Mouse (Mus musculus): ENCODE measurements around the gene Casq1. TPM values are rescaled to one million over a fixed set of nuclear protein-coding genes. Genes with fewer than 3 reads are reported as not detected.

The Casq1 gene
- polyA plus RNA-seq, 1 experiment, result not detected

- H3K27ac ChIP-seq (ENCODE audit: insufficient read depth, low read depth, low read length), result peak within 1 kb of the TSS; percentile 91
- peaks cover 33% of the 10 kb centered on the region for H3K4me1 ChIP-seq (ENCODE audit: control insufficient read depth, insufficient read depth, low read length)
- no peak for TF ChIP-seq CTCF (IDR thresholded peaks at IDR 0.05; ENCODE audit: low read depth, low read length)
- no peak for TF ChIP-seq POLR2A (IDR thresholded peaks at IDR 0.05; ENCODE audit: borderline replicate concordance, low read depth, low read length)
- peak within 1 kb of the TSS; percentile 71 for H3K4me3 ChIP-seq (ENCODE audit: insufficient read depth, low read length)
These were observed 13.3 kb downstream of the Casq1 start, which contains the start of gene Pea15a for GRCm38 (mm10) chr1:172206141-172206917. Pea15a (minus strand) TSS chr1:172206804.

GRCm38 (mm10) chr1:172205741-172206087 is 14.0 kb downstream of the Casq1 start:
- peak overlapping the region; percentile 81 for H3K27ac ChIP-seq (ENCODE audit: insufficient read depth, low read depth, low read length)
- TF ChIP-seq CTCF (IDR thresholded peaks at IDR 0.05; ENCODE audit: low read depth, low read length) (no peak), POLR2A (IDR thresholded peaks at IDR 0.05; ENCODE audit: borderline replicate concordance, low read depth, low read length) (no peak)

GRCm38 (mm10) chr1:172204814-172205740 is 14.6 kb downstream of the Casq1 start:
- Histone ChIP-seq H3K27ac (ENCODE audit: insufficient read depth, low read depth, low read length) (no peak overlapping the region), H3K4me3 (ENCODE audit: insufficient read depth, low read length) (peak overlapping the region; percentile 71), H3K4me1 (ENCODE audit: control insufficient read depth, insufficient read depth, low read length) (peaks cover 33% of the 10 kb centered on the region)
- TF ChIP-seq CTCF (IDR thresholded peaks at IDR 0.05; ENCODE audit: low read depth, low read length) (no peak), POLR2A (IDR thresholded peaks at IDR 0.05; ENCODE audit: borderline replicate concordance, low read depth, low read length) (no peak)

More at GRCm38 (mm10) chr1:172205741-172206087, 14.0 kb downstream of the Casq1 start:
- H3K4me1 ChIP-seq (ENCODE audit: control insufficient read depth, insufficient read depth, low read length), result peaks cover 33% of the 10 kb centered on the region
- H3K4me3 ChIP-seq (ENCODE audit: insufficient read depth, low read length), result peak overlapping the region; percentile 71

- H3K4me3 ChIP-seq (ENCODE audit: insufficient read depth, low read length), result no peak overlapping the region
- H3K4me1 ChIP-seq (ENCODE audit: control insufficient read depth, insufficient read depth, low read length), result peaks cover 33% of the 10 kb centered on the region
- TF ChIP-seq POLR2A (IDR thresholded peaks at IDR 0.05; ENCODE audit: borderline replicate concordance, low read depth, low read length), result no peak
- no peak for TF ChIP-seq CTCF (IDR thresholded peaks at IDR 0.05; ENCODE audit: low read depth, low read length)
- H3K27ac ChIP-seq (ENCODE audit: insufficient read depth, low read depth, low read length), result no peak overlapping the region
These were observed 15.4 kb downstream of the Casq1 start for GRCm38 (mm10) chr1:172204033-172204813.

- TF ChIP-seq CTCF (IDR thresholded peaks at IDR 0.05; ENCODE audit: low read depth, low read length), result no peak
- TF ChIP-seq POLR2A (IDR thresholded peaks at IDR 0.05; ENCODE audit: borderline replicate concordance, low read depth, low read length), result no peak
- H3K4me1 ChIP-seq (ENCODE audit: control insufficient read depth, insufficient read depth, low read length), result peaks cover 33% of the 10 kb centered on the region
- peak overlapping the region; percentile 3; the same call in 1 of the 2 replicates for H3K27ac ChIP-seq (ENCODE audit: insufficient read depth, low read depth, low read length)
- H3K4me3 ChIP-seq (ENCODE audit: insufficient read depth, low read length), result no peak overlapping the region
These were observed 16.1 kb downstream of the Casq1 start for GRCm38 (mm10) chr1:172203566-172203965.

- no peak overlapping the region for H3K4me3 ChIP-seq (ENCODE audit: insufficient read depth, low read length)
- peak overlapping the region; percentile 3; the same call in 1 of the 2 replicates for H3K27ac ChIP-seq (ENCODE audit: insufficient read depth, low read depth, low read length)
- no peak for TF ChIP-seq POLR2A (IDR thresholded peaks at IDR 0.05; ENCODE audit: borderline replicate concordance, low read depth, low read length)
- no peak for TF ChIP-seq CTCF (IDR thresholded peaks at IDR 0.05; ENCODE audit: low read depth, low read length)
- peaks cover 33% of the 10 kb centered on the region for H3K4me1 ChIP-seq (ENCODE audit: control insufficient read depth, insufficient read depth, low read length)
These were observed 16.7 kb downstream of the Casq1 start for GRCm38 (mm10) chr1:172202894-172203522.

GRCm38 (mm10) chr1:172201967-172202880 is 17.4 kb downstream of the Casq1 start:
- H3K4me3 ChIP-seq (ENCODE audit: insufficient read depth, low read length), result no peak overlapping the region
- TF ChIP-seq POLR2A (IDR thresholded peaks at IDR 0.05; ENCODE audit: borderline replicate concordance, low read depth, low read length), result no peak
- TF ChIP-seq CTCF (IDR thresholded peaks at IDR 0.05; ENCODE audit: low read depth, low read length), result no peak
- H3K27ac ChIP-seq (ENCODE audit: insufficient read depth, low read depth, low read length), result no peak overlapping the region
- H3K4me1 ChIP-seq (ENCODE audit: control insufficient read depth, insufficient read depth, low read length), result peaks cover 31% of the 10 kb centered on the region

- Histone ChIP-seq H3K4me3 (ENCODE audit: insufficient read depth, low read length) (no peak overlapping the region), H3K27ac (ENCODE audit: insufficient read depth, low read depth, low read length) (no peak overlapping the region), H3K4me1 (ENCODE audit: control insufficient read depth, insufficient read depth, low read length) (peaks cover 28% of the 10 kb centered on the region)
- TF ChIP-seq CTCF (IDR thresholded peaks at IDR 0.05; ENCODE audit: low read depth, low read length) (no peak), POLR2A (IDR thresholded peaks at IDR 0.05; ENCODE audit: borderline replicate concordance, low read depth, low read length) (no peak)
These were observed 18.7 kb downstream of the Casq1 start for GRCm38 (mm10) chr1:172200871-172201447.

All from bone marrow macrophage, adult 2 months (primary cell).